Mouse (Mus musculus): ENCODE results near the gene Mcts1. TPM values are rescaled to one million over a fixed set of nuclear protein-coding genes. Genes with fewer than 3 reads are reported as not detected.

The Mcts1 gene
- not detected in 2 replicates for polyA plus RNA-seq (2012; ENCODE audit: insufficient read depth, insufficient read length, low replicate concordance, missing spikeins)

GRCm38 (mm10) chrX:38600177-38600994 lies at the start of gene Mcts1:
Gene Mcts1, plus strand, starts transcription at chrX:38600578.
- peak within 1 kb of the TSS; percentile 69 for H3K27ac ChIP-seq (ENCODE audit: insufficient read depth, low read depth, low read length)
- WGBS = 12% methylated on average over 26 of the region's 26 CpGs
- TF ChIP-seq CTCF (IDR thresholded peaks at IDR 0.05; ENCODE audit: insufficient read depth, low read depth, low read length) = no peak
- no peak for TF ChIP-seq POLR2A (IDR thresholded peaks at IDR 0.05; ENCODE audit: insufficient read depth, low read depth, low read length)
- H3K4me1 ChIP-seq (ENCODE audit: control insufficient read depth, insufficient read depth, low read length) = no peaks in the 10 kb centered on the region
- peak within 1 kb of the TSS; percentile 57 for H3K4me3 ChIP-seq (ENCODE audit: insufficient read depth, low read depth, low read length)

- no peak overlapping the region for H3K27ac ChIP-seq (ENCODE audit: insufficient read depth, low read depth, low read length)
- H3K4me3 ChIP-seq (ENCODE audit: insufficient read depth, low read depth, low read length) = no peak overlapping the region
- TF ChIP-seq CTCF (IDR thresholded peaks at IDR 0.05; ENCODE audit: insufficient read depth, low read depth, low read length) (no peak), POLR2A (IDR thresholded peaks at IDR 0.05; ENCODE audit: insufficient read depth, low read depth, low read length) (no peak)
- no peaks in the 10 kb centered on the region for H3K4me1 ChIP-seq (ENCODE audit: control insufficient read depth, insufficient read depth, low read length)
Measured at GRCm38 (mm10) chrX:38553255-38553654, 47.1 kb upstream of the Mcts1 start.

GRCm38 (mm10) chrX:38563941-38564541 lies 36.3 kb upstream of the Mcts1 start:
- 13% methylated on average over 17 of the region's 19 CpGs for WGBS
- TF ChIP-seq CTCF (IDR thresholded peaks at IDR 0.05; ENCODE audit: insufficient read depth, low read depth, low read length) (no peak), POLR2A (IDR thresholded peaks at IDR 0.05; ENCODE audit: insufficient read depth, low read depth, low read length) (no peak)
- Histone ChIP-seq H3K4me3 (ENCODE audit: insufficient read depth, low read depth, low read length) (peak overlapping the region; percentile 87), H3K27ac (ENCODE audit: insufficient read depth, low read depth, low read length) (peak overlapping the region; percentile 32), H3K4me1 (ENCODE audit: control insufficient read depth, insufficient read depth, low read length) (no peaks in the 10 kb centered on the region)

- TF ChIP-seq CTCF (IDR thresholded peaks at IDR 0.05; ENCODE audit: insufficient read depth, low read depth, low read length) = no peak
- no peak for TF ChIP-seq POLR2A (IDR thresholded peaks at IDR 0.05; ENCODE audit: insufficient read depth, low read depth, low read length)
- WGBS = 17% methylated on average over 50 of the region's 52 CpGs
Measured at GRCm38 (mm10) chrX:38564542-38565175, 35.7 kb upstream of the Mcts1 start.

GRCm38 (mm10) chrX:38565176-38565542 lies 35.2 kb upstream of the Mcts1 start:
- Histone ChIP-seq H3K4me1 (ENCODE audit: control insufficient read depth, insufficient read depth, low read length) (no peaks in the 10 kb centered on the region), H3K27ac (ENCODE audit: insufficient read depth, low read depth, low read length) (no peak overlapping the region), H3K4me3 (ENCODE audit: insufficient read depth, low read depth, low read length) (peak overlapping the region; percentile 87)
- WGBS = 15% methylated on average over 8 of the region's 8 CpGs
- no peak for TF ChIP-seq CTCF (IDR thresholded peaks at IDR 0.05; ENCODE audit: insufficient read depth, low read depth, low read length)
- no peak for TF ChIP-seq POLR2A (IDR thresholded peaks at IDR 0.05; ENCODE audit: insufficient read depth, low read depth, low read length)

More at GRCm38 (mm10) chrX:38564542-38565175, 35.7 kb upstream of the Mcts1 start:
- H3K4me3 ChIP-seq (ENCODE audit: insufficient read depth, low read depth, low read length) = peak overlapping the region; percentile 87
- H3K27ac ChIP-seq (ENCODE audit: insufficient read depth, low read depth, low read length) = peak overlapping the region; percentile 82
- H3K4me1 ChIP-seq (ENCODE audit: control insufficient read depth, insufficient read depth, low read length) = no peaks in the 10 kb centered on the region

GRCm38 (mm10) chrX:38566521-38567205 lies 33.7 kb upstream of the Mcts1 start:
- Histone ChIP-seq H3K4me1 (ENCODE audit: control insufficient read depth, insufficient read depth, low read length) (no peaks in the 10 kb centered on the region), H3K4me3 (ENCODE audit: insufficient read depth, low read depth, low read length) (no peak overlapping the region), H3K27ac (ENCODE audit: insufficient read depth, low read depth, low read length) (no peak overlapping the region)
- 77% methylated on average over 6 of the region's 6 CpGs for WGBS
- TF ChIP-seq CTCF (IDR thresholded peaks at IDR 0.05; ENCODE audit: insufficient read depth, low read depth, low read length) = no peak
- no peak for TF ChIP-seq POLR2A (IDR thresholded peaks at IDR 0.05; ENCODE audit: insufficient read depth, low read depth, low read length)

GRCm38 (mm10) chrX:38576078-38576477 lies 24.3 kb upstream of the Mcts1 start, which contains the start of gene Cul4b:
Gene Cul4b, minus strand, starts transcription at chrX:38576196.
- Histone ChIP-seq H3K4me3 (ENCODE audit: insufficient read depth, low read depth, low read length) (no peak within 1 kb of the TSS), H3K27ac (ENCODE audit: insufficient read depth, low read depth, low read length) (no peak within 1 kb of the TSS), H3K4me1 (ENCODE audit: control insufficient read depth, insufficient read depth, low read length) (no peaks in the 10 kb centered on the region)
- WGBS = 89% methylated on average over 15 of the region's 15 CpGs
- no peak for TF ChIP-seq POLR2A (IDR thresholded peaks at IDR 0.05; ENCODE audit: insufficient read depth, low read depth, low read length)
- TF ChIP-seq CTCF (IDR thresholded peaks at IDR 0.05; ENCODE audit: insufficient read depth, low read depth, low read length) = no peak

GRCm38 (mm10) chrX:38581140-38581539 lies 19.2 kb upstream of the Mcts1 start:
- 100% methylated on average over 1 of the region's 1 CpGs for WGBS
- Histone ChIP-seq H3K27ac (ENCODE audit: insufficient read depth, low read depth, low read length) (no peak overlapping the region), H3K4me1 (ENCODE audit: control insufficient read depth, insufficient read depth, low read length) (no peaks in the 10 kb centered on the region), H3K4me3 (ENCODE audit: insufficient read depth, low read depth, low read length) (no peak overlapping the region)
- TF ChIP-seq CTCF (IDR thresholded peaks at IDR 0.05; ENCODE audit: insufficient read depth, low read depth, low read length) (no peak), POLR2A (IDR thresholded peaks at IDR 0.05; ENCODE audit: insufficient read depth, low read depth, low read length) (no peak)

All from olfactory bulb, adult 2 months (tissue).